Mouse (Mus musculus): ENCODE data around the gene Tcea3. TPM values are rescaled to one million over a fixed set of nuclear protein-coding genes. Genes with fewer than 3 reads are reported as not detected.

The Tcea3 gene
- polyA plus RNA-seq, 1 experiment from 2014 or later = 1.2 TPM

DNA sequence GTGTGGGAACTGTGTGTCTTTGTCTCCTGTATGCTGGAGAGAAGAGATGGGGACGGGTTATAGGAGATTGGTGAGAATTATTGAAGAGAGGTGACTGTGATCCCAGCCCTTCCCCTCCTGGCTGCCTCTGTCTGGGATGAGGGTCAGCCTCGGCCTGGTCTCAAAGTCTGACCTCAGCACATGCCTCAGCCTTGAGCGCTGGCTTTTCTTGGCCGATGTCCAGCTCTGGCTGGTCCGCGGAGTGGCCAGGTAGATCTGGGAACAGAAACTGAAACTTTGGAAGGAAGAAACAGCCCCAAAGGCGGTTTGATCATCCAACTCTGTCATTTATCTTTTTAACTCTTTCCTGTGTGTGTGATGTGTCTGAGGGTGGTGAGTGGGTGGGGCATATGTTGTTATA lies 33.9 kb upstream of the Tcea3 start:
- DNase-seq = no peak
- Histone ChIP-seq H3K4me3 (replicated peaks; ENCODE audit: low read depth, low read length) (no peak overlapping the region), H3K27me3 (ENCODE audit: control insufficient read depth, insufficient read depth, low read length) (no peaks in the 10 kb centered on the region), H3K9me3 (ENCODE audit: control insufficient read depth, low read length) (no peaks in the 10 kb centered on the region), H3K27ac (replicated peaks; ENCODE audit: low read depth, low read length) (no peak overlapping the region), H3K4me2 (ENCODE audit: low read length) (no peak overlapping the region), H3K4me1 (ENCODE audit: control insufficient read depth, insufficient read depth, low read length) (peaks cover 5% of the 10 kb centered on the region), H3K9ac (replicated peaks; ENCODE audit: low read length) (no peak overlapping the region), H3K36me3 (ENCODE audit: control insufficient read depth, insufficient read depth, low read length) (no peaks in the 10 kb centered on the region)
- no peak for ATAC-seq (ENCODE audit: low FRiP score, low TSS enrichment)
- WGBS = 84% methylated on average over 7 of the region's 7 CpGs

DNA sequence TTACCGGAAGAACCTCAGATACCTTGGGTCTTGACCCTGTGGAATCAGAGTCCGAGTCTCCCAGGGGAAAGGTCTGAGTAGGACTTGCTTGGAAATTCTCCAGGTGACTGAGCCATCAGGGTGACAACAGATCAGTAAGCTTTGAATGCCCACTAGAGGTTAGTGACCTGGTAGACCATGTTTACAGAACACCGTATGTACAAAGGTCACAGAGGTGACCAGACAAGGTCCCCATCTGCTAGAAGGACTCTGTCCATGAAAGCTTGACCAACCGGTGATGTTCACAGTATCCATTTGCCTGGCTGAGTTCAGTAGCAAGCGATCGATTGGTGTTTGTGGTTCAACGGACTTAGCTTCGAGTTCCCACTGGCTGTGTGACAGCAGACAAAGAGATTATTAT lies 32.7 kb upstream of the Tcea3 start:
- no peak overlapping the region for H3K27ac ChIP-seq (replicated peaks; ENCODE audit: low read depth, low read length)
- no peak overlapping the region for H3K4me3 ChIP-seq (replicated peaks; ENCODE audit: low read depth, low read length)
- DNase-seq (no peak), ATAC-seq (ENCODE audit: low FRiP score, low TSS enrichment) (no peak)
- 89% methylated on average over 8 of the region's 8 CpGs for WGBS
- H3K36me3 ChIP-seq (ENCODE audit: control insufficient read depth, insufficient read depth, low read length) = no peaks in the 10 kb centered on the region
- H3K27me3 ChIP-seq (ENCODE audit: control insufficient read depth, insufficient read depth, low read length) = 0 out of 2 replicates have a peak, but pooled peaks cover 4% of the 10 kb centered on the region
- no peak overlapping the region for H3K4me2 ChIP-seq (ENCODE audit: low read length)
- peaks cover 12% of the 10 kb centered on the region for H3K4me1 ChIP-seq (ENCODE audit: control insufficient read depth, insufficient read depth, low read length)
- H3K9me3 ChIP-seq (ENCODE audit: control insufficient read depth, low read length) = no peaks in the 10 kb centered on the region
- H3K9ac ChIP-seq (replicated peaks; ENCODE audit: low read length) = no peak overlapping the region

DNA sequence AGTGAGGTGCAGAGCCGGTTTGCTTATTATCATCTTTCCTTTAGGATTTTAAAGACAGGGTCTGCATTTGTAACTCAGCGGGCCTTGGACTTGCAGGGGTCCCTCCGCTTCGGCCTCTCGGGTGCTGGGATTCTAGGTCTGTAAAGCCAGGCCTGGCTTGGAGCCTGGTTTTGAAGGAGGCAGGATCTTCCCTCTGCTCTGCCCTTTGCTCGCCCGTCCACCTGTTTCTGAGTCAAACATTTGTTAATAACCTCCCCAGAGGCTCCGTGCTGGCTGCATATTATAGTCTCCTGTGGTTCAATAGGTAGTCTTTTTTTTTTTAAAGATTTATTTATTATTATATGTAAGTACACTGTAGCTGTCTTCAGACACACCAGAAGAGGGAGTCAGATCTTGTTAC lies 32.0 kb upstream of the Tcea3 start:
- no peak for ATAC-seq (ENCODE audit: low FRiP score, low TSS enrichment)
- Histone ChIP-seq H3K9me3 (ENCODE audit: control insufficient read depth, low read length) (no peaks in the 10 kb centered on the region), H3K9ac (replicated peaks; ENCODE audit: low read length) (no peak overlapping the region), H3K4me1 (ENCODE audit: control insufficient read depth, insufficient read depth, low read length) (peaks cover 12% of the 10 kb centered on the region), H3K27me3 (ENCODE audit: control insufficient read depth, insufficient read depth, low read length) (0 out of 2 replicates have a peak, but pooled peaks cover 4% of the 10 kb centered on the region), H3K36me3 (ENCODE audit: control insufficient read depth, insufficient read depth, low read length) (no peaks in the 10 kb centered on the region), H3K4me2 (ENCODE audit: low read length) (no peak overlapping the region), H3K4me3 (replicated peaks; ENCODE audit: low read depth, low read length) (no peak overlapping the region), H3K27ac (replicated peaks; ENCODE audit: low read depth, low read length) (no peak overlapping the region)
- 90% methylated on average over 8 of the region's 8 CpGs for WGBS
- DNase-seq = no peak

DNA sequence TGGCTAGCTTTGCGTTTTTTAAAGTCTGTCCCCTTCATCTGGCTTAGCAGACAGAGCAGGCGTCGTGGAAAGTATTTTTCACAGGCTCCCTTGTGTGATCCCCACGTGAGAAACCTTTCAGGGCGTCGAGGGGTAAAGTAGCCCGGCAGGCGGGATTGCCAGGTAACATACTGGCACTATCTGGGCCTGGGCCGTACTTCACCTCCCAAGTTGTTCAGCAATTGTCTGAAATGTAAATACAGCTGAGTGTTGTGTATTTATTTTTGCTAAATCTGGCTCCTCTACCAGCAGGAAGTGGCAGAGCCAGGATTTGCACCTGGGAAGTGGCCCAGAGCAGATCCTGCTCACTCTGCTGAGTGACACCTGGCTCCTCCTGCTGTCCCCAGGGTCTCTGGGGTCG lies 30.5 kb upstream of the Tcea3 start:
- no peak overlapping the region for H3K27ac ChIP-seq (replicated peaks; ENCODE audit: low read depth, low read length)
- DNase-seq = no peak

DNA sequence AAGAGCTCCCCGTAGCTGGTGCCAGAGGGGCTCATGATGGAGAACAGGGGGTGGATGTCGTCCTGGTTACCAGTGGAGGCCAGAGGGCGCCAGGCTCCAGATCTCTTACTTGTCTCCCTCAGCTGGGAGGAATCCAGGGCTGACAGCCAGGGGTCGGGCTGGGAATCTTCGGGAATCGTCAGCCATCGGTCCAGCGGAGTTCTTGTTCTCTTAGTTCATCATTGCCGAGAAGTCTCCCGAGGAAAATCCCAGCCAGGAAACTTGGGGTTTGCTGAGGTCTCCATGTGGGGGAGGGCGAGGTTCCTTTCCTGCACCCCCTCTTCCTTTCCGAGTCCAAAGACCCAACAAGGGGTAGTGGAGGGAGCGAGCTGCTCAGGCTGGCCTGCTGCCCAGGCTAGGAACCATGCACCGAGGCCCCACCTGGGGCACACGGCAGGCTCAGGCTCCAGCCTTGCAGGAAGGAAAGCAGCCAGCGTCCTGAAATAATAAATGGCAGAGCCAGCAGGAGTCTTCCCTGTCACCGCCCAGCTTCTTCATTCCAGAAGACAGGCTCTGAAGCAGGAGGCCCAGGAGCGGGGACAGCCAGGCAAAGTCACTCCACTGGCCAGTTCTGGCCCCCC lies 28.8 kb upstream of the Tcea3 start:
- WGBS = 9% methylated on average over 18 of the region's 18 CpGs
- ATAC-seq (ENCODE audit: low FRiP score, low TSS enrichment) = no peak
- Histone ChIP-seq H3K4me2 (ENCODE audit: low read length) (peak overlapping the region; percentile 30; the same call in 1 of the 2 replicates), H3K4me3 (replicated peaks; ENCODE audit: low read depth, low read length) (no peak overlapping the region), H3K27me3 (ENCODE audit: control insufficient read depth, insufficient read depth, low read length) (0 out of 2 replicates have a peak, but pooled peaks cover 4% of the 10 kb centered on the region), H3K27ac (replicated peaks; ENCODE audit: low read depth, low read length) (peak overlapping the region; percentile 50), H3K9ac (replicated peaks; ENCODE audit: low read length) (peak overlapping the region; percentile 26), H3K9me3 (ENCODE audit: control insufficient read depth, low read length) (no peaks in the 10 kb centered on the region), H3K36me3 (ENCODE audit: control insufficient read depth, insufficient read depth, low read length) (no peaks in the 10 kb centered on the region), H3K4me1 (ENCODE audit: control insufficient read depth, insufficient read depth, low read length) (peaks cover 17% of the 10 kb centered on the region)
- peak; percentile 66 for DNase-seq

More for the DNA sequence above, 30.5 kb upstream of the Tcea3 start:
- Histone ChIP-seq H3K9me3 (ENCODE audit: control insufficient read depth, low read length) (no peaks in the 10 kb centered on the region), H3K36me3 (ENCODE audit: control insufficient read depth, insufficient read depth, low read length) (no peaks in the 10 kb centered on the region), H3K4me1 (ENCODE audit: control insufficient read depth, insufficient read depth, low read length) (peaks cover 12% of the 10 kb centered on the region), H3K27me3 (ENCODE audit: control insufficient read depth, insufficient read depth, low read length) (0 out of 2 replicates have a peak, but pooled peaks cover 4% of the 10 kb centered on the region), H3K4me3 (replicated peaks; ENCODE audit: low read depth, low read length) (no peak overlapping the region), H3K4me2 (ENCODE audit: low read length) (no peak overlapping the region), H3K9ac (replicated peaks; ENCODE audit: low read length) (no peak overlapping the region)
- WGBS = 75% methylated on average over 10 of the region's 10 CpGs
- no peak for ATAC-seq (ENCODE audit: low FRiP score, low TSS enrichment)

DNA sequence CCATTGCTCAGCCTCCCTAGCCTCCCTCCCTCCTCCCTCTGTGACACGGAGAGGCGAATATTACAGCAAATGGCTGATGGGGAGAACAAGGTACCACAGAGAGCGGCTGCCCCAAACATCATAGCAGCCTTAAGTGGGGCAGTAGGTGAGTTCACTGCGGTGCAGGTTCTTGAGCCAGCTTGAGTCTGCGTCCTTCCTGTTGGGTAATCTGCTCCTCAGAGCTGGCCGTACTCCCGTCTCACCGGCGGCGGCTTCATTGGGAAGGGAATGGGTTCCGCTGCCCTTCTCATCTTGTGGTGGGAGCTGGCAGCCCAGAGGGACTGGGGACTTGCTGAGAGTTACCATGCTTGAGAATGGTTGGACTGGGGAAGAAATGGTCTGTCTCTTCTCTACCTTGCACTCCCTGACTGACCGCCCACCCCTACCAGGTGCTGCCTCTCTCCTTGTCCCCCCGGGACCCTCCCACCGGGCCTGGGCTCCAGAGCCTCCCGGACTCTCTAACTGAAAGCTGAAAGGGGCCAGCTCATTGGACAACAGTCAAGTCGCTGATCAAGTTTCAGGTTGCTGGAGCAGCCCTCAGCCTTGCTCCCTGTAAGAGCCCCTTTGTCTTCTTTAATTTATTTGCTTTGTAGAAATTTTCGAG lies 27.3 kb upstream of the Tcea3 start:
- no peak overlapping the region for H3K9ac ChIP-seq (replicated peaks; ENCODE audit: low read length)
- H3K4me3 ChIP-seq (replicated peaks; ENCODE audit: low read depth, low read length) = no peak overlapping the region
- H3K9me3 ChIP-seq (ENCODE audit: control insufficient read depth, low read length) = no peaks in the 10 kb centered on the region
- no peaks in the 10 kb centered on the region for H3K36me3 ChIP-seq (ENCODE audit: control insufficient read depth, insufficient read depth, low read length)
- no peak overlapping the region for H3K4me2 ChIP-seq (ENCODE audit: low read length)
- 9% methylated on average over 17 of the region's 17 CpGs for WGBS
- peaks cover 26% of the 10 kb centered on the region for H3K4me1 ChIP-seq (ENCODE audit: control insufficient read depth, insufficient read depth, low read length)
- 0 out of 2 replicates have a peak, but pooled peaks cover 4% of the 10 kb centered on the region for H3K27me3 ChIP-seq (ENCODE audit: control insufficient read depth, insufficient read depth, low read length)
- no peak for ATAC-seq (ENCODE audit: low FRiP score, low TSS enrichment)
- H3K27ac ChIP-seq (replicated peaks; ENCODE audit: low read depth, low read length) = no peak overlapping the region
- no peak for DNase-seq

DNA sequence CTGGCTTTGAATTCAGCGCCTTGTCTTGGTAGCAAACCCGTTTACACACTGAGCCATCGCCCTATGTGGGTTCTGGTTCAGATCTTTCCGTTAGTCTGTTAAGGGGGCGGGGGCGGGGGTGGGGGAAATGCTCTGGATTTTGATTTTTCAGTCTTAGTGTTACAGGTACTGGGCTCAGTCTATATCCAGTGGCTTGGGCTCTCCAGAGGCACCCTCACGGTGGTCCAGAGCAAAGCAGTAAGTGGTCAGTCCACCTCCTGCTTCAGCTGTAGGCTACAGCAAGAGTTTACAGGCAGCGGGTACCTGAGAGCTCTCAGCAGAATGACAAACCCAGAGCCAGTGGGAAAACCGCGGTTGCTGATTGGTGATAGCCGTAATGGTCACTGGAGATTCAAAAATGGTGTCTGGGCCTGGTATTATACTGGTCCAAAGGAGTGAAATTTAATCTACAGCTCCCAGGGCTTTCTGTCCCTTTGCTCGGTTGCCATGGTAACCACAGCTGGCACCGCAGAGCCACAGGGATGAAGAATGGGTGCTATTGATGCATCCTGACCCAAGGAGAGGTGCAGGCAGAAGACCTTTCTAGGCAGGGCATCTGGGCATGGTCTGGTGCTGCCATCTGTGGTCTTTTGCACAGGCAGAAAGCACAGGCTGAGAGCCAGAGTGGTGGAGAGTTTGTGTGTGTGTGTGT lies 23.8 kb upstream of the Tcea3 start:
- Histone ChIP-seq H3K4me2 (ENCODE audit: low read length) (no peak overlapping the region), H3K4me1 (ENCODE audit: control insufficient read depth, insufficient read depth, low read length) (peaks cover 20% of the 10 kb centered on the region), H3K4me3 (replicated peaks; ENCODE audit: low read depth, low read length) (no peak overlapping the region), H3K36me3 (ENCODE audit: control insufficient read depth, insufficient read depth, low read length) (no peaks in the 10 kb centered on the region), H3K27ac (replicated peaks; ENCODE audit: low read depth, low read length) (peak overlapping the region; percentile 66), H3K27me3 (ENCODE audit: control insufficient read depth, insufficient read depth, low read length) (0 out of 2 replicates have a peak, but pooled peaks cover 4% of the 10 kb centered on the region), H3K9ac (replicated peaks; ENCODE audit: low read length) (no peak overlapping the region), H3K9me3 (ENCODE audit: control insufficient read depth, low read length) (no peaks in the 10 kb centered on the region)
- 51% methylated on average over 13 of the region's 13 CpGs for WGBS
- DNase-seq (peak; percentile 79), ATAC-seq (ENCODE audit: low FRiP score, low TSS enrichment) (peak; percentile 37; the same call in 1 of the 2 replicates)

DNA sequence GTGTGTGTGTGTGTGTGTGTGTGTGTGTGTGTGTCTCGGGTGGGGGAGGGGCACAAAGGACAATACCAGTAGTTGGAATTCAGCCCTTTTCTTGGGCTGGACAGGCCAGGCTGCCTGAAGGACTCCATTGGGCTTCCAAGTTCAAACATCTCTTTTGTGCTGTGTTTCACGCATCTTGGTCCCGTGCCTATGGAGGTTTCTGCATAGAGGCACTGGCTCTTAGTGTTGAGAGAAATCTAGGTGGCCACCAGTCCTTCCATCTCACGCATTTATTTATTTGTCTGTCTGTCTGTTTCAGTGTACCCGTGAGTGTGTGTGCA lies 23.3 kb upstream of the Tcea3 start:
- Histone ChIP-seq H3K4me1 (ENCODE audit: control insufficient read depth, insufficient read depth, low read length) (peaks cover 15% of the 10 kb centered on the region), H3K36me3 (ENCODE audit: control insufficient read depth, insufficient read depth, low read length) (no peaks in the 10 kb centered on the region), H3K9ac (replicated peaks; ENCODE audit: low read length) (no peak overlapping the region), H3K4me3 (replicated peaks; ENCODE audit: low read depth, low read length) (no peak overlapping the region), H3K27ac (replicated peaks; ENCODE audit: low read depth, low read length) (peak overlapping the region; percentile 66), H3K4me2 (ENCODE audit: low read length) (no peak overlapping the region), H3K9me3 (ENCODE audit: control insufficient read depth, low read length) (no peaks in the 10 kb centered on the region), H3K27me3 (ENCODE audit: control insufficient read depth, insufficient read depth, low read length) (0 out of 2 replicates have a peak, but pooled peaks cover 2% of the 10 kb centered on the region)
- 38% methylated on average over 5 of the region's 5 CpGs for WGBS
- DNase-seq (no peak), ATAC-seq (ENCODE audit: low FRiP score, low TSS enrichment) (no peak)

Measured in midbrain, embryonic 14.5 days (tissue).